Mouse (Mus musculus): ENCODE results near the gene Mast3. TPM values are rescaled to one million over a fixed set of nuclear protein-coding genes. Genes with fewer than 3 reads are reported as not detected.

Gene Mast3
- polyA plus RNA-seq, 1 experiment from 2014 or later: 5.0 TPM

- Histone ChIP-seq H3K27me3 (no peaks in the 10 kb centered on the region), H3K4me3 (no peak overlapping the region), H3K9ac (no peak overlapping the region), H3K36me3 (peaks cover 17% of the 10 kb centered on the region; the same call in 1 of the 2 replicates), H3K4me1 (replicated peaks) (peaks cover 50% of the 10 kb centered on the region), H3K9me3 (replicated peaks) (no peaks in the 10 kb centered on the region), H3K4me2 (no peak overlapping the region), H3K27ac (no peak overlapping the region)
- ATAC-seq (replicated peaks; ENCODE audit: insufficient number of reproducible peaks, insufficient read depth, low FRiP score, low read depth): no peak
- 89% methylated on average over 7 of the region's 7 CpGs for WGBS
These were observed 46.6 kb downstream of the Mast3 start for GRCm38 (mm10) chr8:70758308-70758615.

- H3K4me3 ChIP-seq: no peak overlapping the region
- peaks cover 17% of the 10 kb centered on the region; the same call in 1 of the 2 replicates for H3K36me3 ChIP-seq
- H3K9ac ChIP-seq: no peak overlapping the region
- H3K4me2 ChIP-seq: no peak overlapping the region
- no peaks in the 10 kb centered on the region for H3K27me3 ChIP-seq
- H3K27ac ChIP-seq: no peak overlapping the region
- no peak for ATAC-seq (replicated peaks; ENCODE audit: insufficient number of reproducible peaks, insufficient read depth, low FRiP score, low read depth)
- H3K4me1 ChIP-seq (replicated peaks): peaks cover 55% of the 10 kb centered on the region
- no peaks in the 10 kb centered on the region for H3K9me3 ChIP-seq (replicated peaks)
- WGBS: 70% methylated on average over 22 of the region's 22 CpGs
These were observed 47.1 kb downstream of the Mast3 start for GRCm38 (mm10) chr8:70757523-70758307.

DNA sequence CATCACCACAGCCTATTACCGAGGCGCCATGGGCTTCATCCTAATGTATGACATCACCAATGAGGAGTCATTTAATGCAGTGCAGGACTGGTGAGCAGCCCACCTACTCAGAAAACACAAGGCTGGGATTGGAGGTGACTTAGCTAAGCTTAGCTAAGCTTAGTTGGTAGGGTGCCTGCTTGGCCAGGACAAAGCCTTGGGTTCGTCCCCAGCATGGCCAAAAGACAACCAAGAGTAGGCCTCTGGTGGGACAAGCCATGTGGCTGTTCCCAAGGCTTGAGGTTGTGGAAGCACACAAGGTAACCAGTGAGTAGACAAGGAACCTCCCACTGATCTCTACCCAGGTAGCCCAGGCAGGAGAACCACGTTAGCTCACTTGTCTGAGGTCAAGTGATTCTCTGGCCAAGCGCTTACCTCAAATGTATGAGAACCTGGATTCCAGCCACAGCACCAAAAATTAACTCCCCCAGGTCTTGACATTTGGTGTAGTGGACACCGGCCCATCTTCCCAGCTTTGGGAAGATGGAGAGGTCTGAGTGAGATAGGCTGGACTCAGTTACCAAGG lies 48.3 kb downstream of the Mast3 start:
- Histone ChIP-seq H3K4me1 (replicated peaks) (peaks cover 60% of the 10 kb centered on the region), H3K4me3 (no peak overlapping the region), H3K27ac (no peak overlapping the region), H3K36me3 (peaks cover 17% of the 10 kb centered on the region; the same call in 1 of the 2 replicates), H3K9ac (no peak overlapping the region), H3K9me3 (replicated peaks) (no peaks in the 10 kb centered on the region), H3K4me2 (no peak overlapping the region), H3K27me3 (no peaks in the 10 kb centered on the region)
- no peak for ATAC-seq (replicated peaks; ENCODE audit: insufficient number of reproducible peaks, insufficient read depth, low FRiP score, low read depth)
- WGBS: 90% methylated on average over 6 of the region's 6 CpGs

DNA sequence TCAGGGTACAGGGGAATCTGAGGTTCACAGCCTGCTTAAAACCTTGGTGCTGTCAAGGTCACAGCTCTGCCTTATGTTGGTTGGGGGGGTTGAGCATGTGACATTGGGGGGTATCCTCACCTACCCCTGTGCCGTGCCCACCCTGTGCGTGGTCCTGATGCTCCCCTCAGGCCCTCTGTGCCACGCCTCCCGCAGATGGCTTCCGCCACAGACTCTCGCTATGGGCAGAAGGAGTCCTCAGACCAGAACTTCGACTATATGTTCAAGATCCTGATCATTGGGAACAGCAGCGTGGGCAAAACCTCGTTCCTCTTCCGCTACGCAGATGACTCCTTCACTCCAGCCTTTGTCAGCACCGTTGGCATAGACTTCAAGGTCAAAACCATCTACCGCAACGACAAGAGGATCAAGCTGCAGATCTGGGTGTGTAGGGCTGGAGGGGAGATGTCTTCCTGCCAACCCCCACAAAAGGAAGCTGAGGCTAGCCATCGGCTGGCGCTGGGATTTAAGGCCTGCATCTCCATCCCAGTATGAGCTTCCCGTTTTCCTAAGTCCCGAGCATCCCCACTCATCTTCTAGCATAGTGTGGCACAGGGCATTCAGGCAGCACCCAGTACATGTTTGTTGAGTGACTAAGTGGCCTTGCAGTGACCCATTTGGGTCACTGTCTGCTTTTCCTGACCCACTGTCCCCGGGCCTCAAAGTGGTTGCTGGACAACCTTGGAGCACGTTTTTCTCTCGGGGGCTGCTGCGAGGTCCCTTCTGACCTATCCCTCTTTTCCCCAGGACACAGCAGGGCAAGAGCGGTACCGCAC lies 49.0 kb downstream of the Mast3 start:
- peak overlapping the region; percentile 77; the same call in 1 of the 2 replicates for H3K9ac ChIP-seq
- H3K27ac ChIP-seq: no peak overlapping the region
- peak overlapping the region; percentile 93 for H3K4me2 ChIP-seq
- no peak for ATAC-seq (replicated peaks; ENCODE audit: insufficient number of reproducible peaks, insufficient read depth, low FRiP score, low read depth)
- H3K9me3 ChIP-seq (replicated peaks): no peaks in the 10 kb centered on the region
- H3K27me3 ChIP-seq: no peaks in the 10 kb centered on the region
- H3K4me1 ChIP-seq (replicated peaks): peaks cover 54% of the 10 kb centered on the region
- WGBS: 80% methylated on average over 24 of the region's 24 CpGs
- H3K4me3 ChIP-seq: peak overlapping the region; percentile 69
- peaks cover 17% of the 10 kb centered on the region; the same call in 1 of the 2 replicates for H3K36me3 ChIP-seq

DNA sequence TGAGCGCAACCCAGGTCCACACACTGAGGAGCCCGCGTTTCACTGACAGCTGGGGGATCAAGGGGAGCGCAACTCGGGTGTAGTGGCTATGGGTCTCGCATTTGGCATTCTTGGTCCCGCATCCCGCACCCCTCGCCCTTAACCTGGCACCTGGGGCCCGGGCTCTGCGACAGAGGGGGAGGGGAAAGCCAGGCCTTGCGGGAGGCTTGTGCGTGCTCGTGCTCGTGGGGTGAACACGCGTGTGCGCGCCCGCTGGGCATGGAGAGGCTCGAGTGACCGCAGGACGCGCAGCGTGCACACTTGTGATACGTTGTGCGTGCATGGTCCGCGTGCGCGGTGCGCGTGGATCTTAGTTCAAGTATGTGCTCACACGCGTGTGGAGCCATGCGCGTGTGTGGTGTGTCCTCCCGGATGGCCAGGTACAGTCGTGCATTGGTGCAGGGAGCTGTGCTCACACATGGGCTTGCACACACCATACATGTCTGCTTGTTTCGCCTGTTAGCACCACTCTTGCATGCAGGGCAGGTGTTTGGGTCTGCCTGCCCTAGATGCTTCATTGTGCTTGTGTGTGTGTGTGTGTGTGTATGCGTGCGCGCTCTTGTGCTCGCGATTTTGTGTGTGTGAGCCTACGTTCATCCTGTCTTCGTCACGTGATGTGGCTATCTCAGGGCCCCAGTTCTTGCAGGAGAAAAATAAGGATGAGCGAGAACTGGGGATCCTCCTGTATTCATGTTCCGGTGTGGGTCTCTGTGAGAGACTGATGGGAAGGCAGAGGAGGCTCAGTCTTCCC lies 49.8 kb downstream of the Mast3 start:
- H3K4me3 ChIP-seq: peak overlapping the region; percentile 69
- peak overlapping the region; percentile 93 for H3K4me2 ChIP-seq
- peaks cover 51% of the 10 kb centered on the region for H3K4me1 ChIP-seq (replicated peaks)

GRCm38 (mm10) chr8:70754043-70754870 lies 50.6 kb downstream of the Mast3 start, which contains the start of gene Rab3a:
Gene Rab3a, plus strand, starts transcription at chr8:70754679.
- 9% methylated on average over 37 of the region's 37 CpGs for WGBS
- H3K4me3 ChIP-seq: peak within 1 kb of the TSS; percentile 69
- H3K27me3 ChIP-seq: peaks cover 14% of the 10 kb centered on the region

More for the DNA sequence above, 49.8 kb downstream of the Mast3 start:
- WGBS: 12% methylated on average over 50 of the region's 50 CpGs
- Histone ChIP-seq H3K9ac (peak overlapping the region; percentile 77), H3K9me3 (replicated peaks) (no peaks in the 10 kb centered on the region), H3K36me3 (peaks cover 17% of the 10 kb centered on the region; the same call in 1 of the 2 replicates), H3K27me3 (peaks cover 6% of the 10 kb centered on the region), H3K27ac (peak overlapping the region; percentile 69)
- ATAC-seq (replicated peaks; ENCODE audit: insufficient number of reproducible peaks, insufficient read depth, low FRiP score, low read depth): peak; percentile 2; the same call in 1 of the 2 replicates

GRCm38 (mm10) chr8:70753151-70753550 lies 51.7 kb downstream of the Mast3 start:
- H3K27me3 ChIP-seq: peaks cover 25% of the 10 kb centered on the region
- H3K9ac ChIP-seq: peak overlapping the region; percentile 39; the same call in 1 of the 2 replicates
- H3K4me2 ChIP-seq: peak overlapping the region; percentile 55
- no peak for ATAC-seq (replicated peaks; ENCODE audit: insufficient number of reproducible peaks, insufficient read depth, low FRiP score, low read depth)
- 13% methylated on average over 21 of the region's 21 CpGs for WGBS
- H3K4me3 ChIP-seq: peak overlapping the region; percentile 31
- peaks cover 12% of the 10 kb centered on the region; the same call in 1 of the 2 replicates for H3K36me3 ChIP-seq
- peak overlapping the region; percentile 88 for H3K27ac ChIP-seq
- H3K9me3 ChIP-seq (replicated peaks): no peaks in the 10 kb centered on the region
- peaks cover 35% of the 10 kb centered on the region for H3K4me1 ChIP-seq (replicated peaks)

More at GRCm38 (mm10) chr8:70754043-70754870, 50.6 kb downstream of the Mast3 start, which contains the start of gene Rab3a:
- peak within 1 kb of the TSS; percentile 77 for H3K9ac ChIP-seq
- ATAC-seq (replicated peaks; ENCODE audit: insufficient number of reproducible peaks, insufficient read depth, low FRiP score, low read depth): peak; percentile 94
- H3K27ac ChIP-seq: peak within 1 kb of the TSS; percentile 88
- peaks cover 17% of the 10 kb centered on the region; the same call in 1 of the 2 replicates for H3K36me3 ChIP-seq
- peak within 1 kb of the TSS; percentile 93 for H3K4me2 ChIP-seq
- no peaks in the 10 kb centered on the region for H3K9me3 ChIP-seq (replicated peaks)
- H3K4me1 ChIP-seq (replicated peaks): peaks cover 43% of the 10 kb centered on the region

DNA sequence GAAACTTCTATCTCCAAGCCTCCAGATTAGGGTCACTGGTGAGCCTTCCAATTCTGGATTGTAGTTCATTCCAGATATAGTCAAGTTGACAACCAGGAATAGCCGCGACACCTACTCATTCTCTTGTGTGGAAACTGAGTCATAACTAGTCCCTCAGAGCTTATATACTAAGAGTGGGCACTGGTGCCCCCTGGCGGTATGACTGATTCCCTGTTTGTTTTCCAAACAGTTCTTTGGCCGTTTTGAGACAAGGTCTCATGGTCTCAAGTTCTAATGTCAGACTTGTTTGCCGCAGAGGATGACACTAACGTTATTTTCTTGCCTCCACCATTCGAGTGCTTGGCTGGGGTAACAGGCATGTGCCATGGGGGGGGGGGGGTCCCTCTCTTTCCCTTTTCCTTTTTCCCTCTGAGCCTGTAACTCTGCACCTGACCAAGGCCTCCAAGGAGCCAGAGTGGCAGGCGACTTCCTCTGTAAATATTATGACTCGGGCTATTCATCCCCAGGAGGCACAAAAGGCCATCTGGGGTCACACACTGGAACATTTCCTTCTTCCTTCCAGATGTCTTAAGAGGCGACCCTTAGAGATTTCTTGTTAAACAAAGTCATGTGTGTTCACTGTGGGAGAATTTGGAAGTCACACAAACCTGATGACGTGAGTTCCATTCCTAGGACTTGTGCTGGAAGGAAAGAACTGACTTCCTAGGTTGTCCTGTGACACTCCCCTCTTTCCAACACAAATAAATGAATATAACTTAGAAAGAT lies 52.7 kb downstream of the Mast3 start:
- Histone ChIP-seq H3K27me3 (peaks cover 35% of the 10 kb centered on the region), H3K27ac (peak overlapping the region; percentile 88), H3K36me3 (peaks cover 6% of the 10 kb centered on the region; the same call in 1 of the 2 replicates), H3K4me2 (peak overlapping the region; percentile 55), H3K9me3 (replicated peaks) (no peaks in the 10 kb centered on the region), H3K4me1 (replicated peaks) (peaks cover 35% of the 10 kb centered on the region), H3K9ac (no peak overlapping the region), H3K4me3 (no peak overlapping the region)
- 25% methylated on average over 11 of the region's 11 CpGs for WGBS
- no peak for ATAC-seq (replicated peaks; ENCODE audit: insufficient number of reproducible peaks, insufficient read depth, low FRiP score, low read depth)

DNA sequence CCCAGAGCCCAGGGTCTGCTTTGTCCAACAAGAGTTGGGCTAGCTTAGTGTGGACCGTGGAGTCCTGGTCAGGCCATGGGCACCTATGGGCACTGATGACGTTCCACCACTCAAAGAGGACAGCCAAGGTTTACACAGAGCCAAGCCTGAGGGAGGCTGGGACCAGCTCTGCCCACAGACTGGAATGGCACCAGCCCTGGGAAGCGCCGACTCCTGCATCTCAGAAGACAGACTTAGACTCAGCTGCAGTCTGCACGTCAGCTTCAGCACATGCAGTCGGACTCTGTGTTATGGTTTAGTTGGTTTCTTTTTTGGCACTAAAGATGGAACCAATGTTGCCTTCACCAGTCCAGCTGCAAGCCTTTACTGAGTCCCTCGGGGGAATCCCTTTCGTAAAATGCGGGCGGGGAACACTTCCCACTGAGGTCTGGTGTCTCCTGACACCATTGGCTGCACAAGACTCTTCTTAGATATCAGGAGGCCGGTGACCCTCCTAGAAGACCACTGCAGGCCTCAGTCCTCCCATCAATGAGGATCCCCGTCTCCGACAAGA lies 54.6 kb downstream of the Mast3 start:
- WGBS: 80% methylated on average over 13 of the region's 13 CpGs
- H3K27me3 ChIP-seq: peaks cover 54% of the 10 kb centered on the region
- no peak for ATAC-seq (replicated peaks; ENCODE audit: insufficient number of reproducible peaks, insufficient read depth, low FRiP score, low read depth)

More for the DNA sequence above, 54.6 kb downstream of the Mast3 start:
- H3K9me3 ChIP-seq (replicated peaks): no peaks in the 10 kb centered on the region
- no peak overlapping the region for H3K4me2 ChIP-seq
- no peak overlapping the region for H3K9ac ChIP-seq
- H3K36me3 ChIP-seq: no peaks in the 10 kb centered on the region
- peaks cover 26% of the 10 kb centered on the region for H3K4me1 ChIP-seq (replicated peaks)
- no peak overlapping the region for H3K4me3 ChIP-seq
- no peak overlapping the region for H3K27ac ChIP-seq
